Mouse (Mus musculus): ENCODE measurements around the gene Zfp821.

The Zfp821 gene

GRCm38 (mm10) chr8:109705320-109706075, at the start of gene Zfp821:
TSS of gene Zfp821 (plus strand) at chr8:109705546.
- peak; percentile 96 for DNase-seq (ENCODE audit: low spot score in 2 of 2)

- peak; percentile 43 to 49 for DNase-seq (ENCODE audit: low spot score in 2 of 2)
Observed at GRCm38 (mm10) chr8:109656860-109657259, 48.5 kb upstream of the Zfp821 start.

DNA sequence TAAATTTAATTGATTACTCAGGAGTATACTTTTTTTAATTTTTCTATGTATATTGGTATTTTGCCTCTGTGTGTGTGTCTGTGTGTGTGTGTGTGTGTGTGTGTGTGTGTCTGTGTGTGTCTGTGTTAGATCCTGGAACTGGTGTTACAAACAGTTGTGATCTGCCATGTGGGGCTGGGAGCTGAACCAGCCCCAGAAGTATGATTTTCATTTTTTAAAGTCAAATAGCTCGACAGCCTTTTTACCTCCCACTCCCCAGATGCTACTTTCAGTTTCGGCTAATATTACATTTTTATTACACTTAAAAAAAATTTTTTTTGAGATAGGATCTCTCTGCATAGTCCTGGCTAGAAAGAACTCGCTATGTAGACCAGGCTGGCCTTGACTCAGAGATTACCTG, 43.0 kb upstream of the Zfp821 start:
- DNase-seq (ENCODE audit: low spot score in 2 of 2), result no peak

- DNase-seq (ENCODE audit: low spot score in 2 of 2), result no peak
Observed at GRCm38 (mm10) chr8:109666616-109667015, 38.7 kb upstream of the Zfp821 start.

DNA sequence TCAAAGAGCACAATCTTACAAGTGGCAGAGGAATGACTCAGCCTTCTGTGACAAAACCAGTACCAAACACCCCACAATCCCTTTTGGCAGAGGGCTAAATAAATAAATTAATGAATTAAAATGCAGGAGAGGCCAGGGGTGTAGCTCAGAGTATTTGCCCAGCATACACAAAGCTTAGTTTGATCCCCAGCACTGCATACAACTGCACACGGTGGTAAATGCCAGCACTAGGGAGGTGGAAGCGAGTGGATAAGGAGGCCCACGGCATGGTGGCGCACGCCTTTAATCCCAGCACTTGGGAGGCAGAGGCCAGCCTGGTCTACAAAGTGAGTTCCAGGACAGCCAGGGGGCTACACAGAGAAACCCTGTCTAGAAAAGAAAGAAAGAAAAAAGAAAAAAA, 32.7 kb upstream of the Zfp821 start:
- DNase-seq (ENCODE audit: low spot score in 2 of 2), result no peak

DNA sequence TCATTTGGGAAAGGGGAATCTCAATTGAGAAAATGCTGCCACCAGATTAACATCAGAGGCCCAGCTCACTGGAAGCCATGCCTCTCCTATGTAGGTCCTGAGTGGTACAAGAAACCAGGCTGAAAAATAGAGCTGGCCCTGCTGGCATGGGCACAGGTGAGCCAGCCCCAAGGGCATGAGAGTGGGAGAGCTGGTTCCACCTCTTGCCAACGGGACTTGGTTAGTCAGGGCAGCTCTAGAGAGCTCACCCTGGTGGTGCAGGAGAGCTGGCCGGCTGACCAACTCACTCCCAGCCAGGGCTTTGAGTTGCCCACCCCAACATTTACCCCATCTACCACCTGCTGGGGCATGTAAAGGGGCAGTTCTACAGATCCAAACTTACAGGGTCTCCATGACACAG, 31.8 kb upstream of the Zfp821 start:
- DNase-seq (ENCODE audit: low spot score in 2 of 2), result no peak

DNA sequence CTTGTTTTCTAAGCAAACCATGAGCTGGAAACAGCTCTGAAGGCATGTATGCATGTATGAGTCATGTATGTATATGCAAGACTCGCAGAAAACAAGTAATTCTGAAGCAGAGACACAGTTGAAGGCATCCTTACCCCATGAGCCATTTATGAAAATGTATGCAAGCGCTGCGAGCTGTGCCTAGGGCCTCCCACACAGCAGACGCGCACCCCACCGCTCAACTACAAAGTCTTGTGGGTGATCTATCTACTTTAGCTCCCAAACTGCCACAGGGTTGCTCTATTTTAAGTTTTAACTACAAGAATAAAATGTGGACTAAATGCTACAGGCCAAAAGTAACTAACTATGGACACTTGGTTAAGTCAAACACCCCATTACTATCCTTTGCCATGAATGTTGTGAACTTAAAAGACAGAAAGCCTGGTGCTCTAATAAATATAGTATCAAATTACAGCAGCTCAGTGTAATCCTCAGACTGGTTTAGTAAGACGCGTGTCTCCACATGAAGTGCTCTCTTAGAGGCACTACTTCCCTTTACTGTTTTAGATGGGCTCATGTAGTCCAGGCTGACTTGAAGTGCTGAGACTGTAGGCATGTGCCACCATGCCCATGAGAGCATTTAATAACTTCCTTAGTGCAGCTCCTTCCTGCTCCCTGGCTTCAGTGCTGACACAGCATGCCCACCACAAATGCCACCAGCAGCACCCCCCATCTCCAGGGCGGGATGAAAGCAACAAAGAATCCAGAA, 29.3 kb upstream of the Zfp821 start:
- DNase-seq (ENCODE audit: low spot score in 2 of 2), result peak; percentile 63 to 64

- DNase-seq (ENCODE audit: low spot score in 2 of 2), result no peak
Observed at GRCm38 (mm10) chr8:109681535-109681934, 23.8 kb upstream of the Zfp821 start.

DNA sequence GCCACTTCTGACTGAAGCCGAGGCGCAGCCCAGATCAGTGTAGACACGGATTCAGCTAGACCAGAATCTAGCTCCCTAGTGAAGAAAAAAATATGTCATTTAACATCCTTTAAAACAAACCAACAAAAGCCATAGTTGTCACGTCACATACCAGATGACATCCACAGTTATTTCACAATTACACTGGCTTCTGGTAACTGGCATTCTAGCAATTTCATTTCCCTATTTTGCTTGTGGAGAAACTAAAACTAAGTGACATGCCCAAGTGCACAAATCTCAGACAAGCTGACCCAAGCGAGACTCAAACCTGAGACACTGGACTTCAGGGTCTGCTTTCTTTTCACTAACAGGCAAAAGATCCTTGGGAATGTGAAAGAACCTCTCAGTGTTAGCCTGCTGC, 23.2 kb upstream of the Zfp821 start:
- no peak for DNase-seq (ENCODE audit: low spot score in 2 of 2)

DNA sequence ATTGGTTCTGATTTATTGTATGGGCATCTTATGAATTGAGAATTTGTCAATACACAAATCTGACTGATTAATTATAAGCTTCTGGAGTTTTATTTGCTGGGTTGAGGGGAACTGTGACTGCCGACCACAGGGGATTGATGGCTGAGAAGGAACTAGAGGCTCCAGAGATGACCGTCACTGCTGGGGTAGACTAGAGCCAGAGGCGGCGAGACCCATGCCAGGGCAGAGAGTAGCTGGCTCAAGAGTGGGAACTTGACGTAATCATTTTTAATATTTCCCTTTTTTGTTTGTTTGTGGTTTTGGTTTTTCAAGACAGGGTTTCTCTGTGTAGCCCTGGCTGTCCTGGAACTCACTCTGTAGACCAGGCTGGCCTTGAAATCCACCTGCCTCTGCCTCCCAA, 18.1 kb upstream of the Zfp821 start:
- no peak for DNase-seq (ENCODE audit: low spot score in 2 of 2)

DNA sequence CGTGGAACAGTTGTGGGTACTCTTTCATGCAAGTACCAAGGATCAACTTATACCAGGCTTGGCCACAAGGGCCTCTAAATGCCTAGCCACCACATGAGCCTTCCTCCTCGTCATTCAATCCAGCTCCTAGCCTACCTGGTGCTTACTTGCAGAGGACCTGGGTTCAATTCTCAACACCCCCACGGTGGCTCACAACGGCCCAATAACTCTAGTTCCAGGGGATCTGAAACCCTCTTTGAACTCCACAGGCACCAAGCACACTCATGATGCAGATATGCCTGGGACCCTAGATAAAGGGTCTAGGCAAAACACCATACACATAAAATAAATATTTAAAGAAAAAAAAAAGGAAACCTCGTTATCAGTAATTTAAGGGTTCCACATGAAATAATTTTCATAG, 13.6 kb upstream of the Zfp821 start:
- DNase-seq (ENCODE audit: low spot score in 2 of 2), result no peak

DNA sequence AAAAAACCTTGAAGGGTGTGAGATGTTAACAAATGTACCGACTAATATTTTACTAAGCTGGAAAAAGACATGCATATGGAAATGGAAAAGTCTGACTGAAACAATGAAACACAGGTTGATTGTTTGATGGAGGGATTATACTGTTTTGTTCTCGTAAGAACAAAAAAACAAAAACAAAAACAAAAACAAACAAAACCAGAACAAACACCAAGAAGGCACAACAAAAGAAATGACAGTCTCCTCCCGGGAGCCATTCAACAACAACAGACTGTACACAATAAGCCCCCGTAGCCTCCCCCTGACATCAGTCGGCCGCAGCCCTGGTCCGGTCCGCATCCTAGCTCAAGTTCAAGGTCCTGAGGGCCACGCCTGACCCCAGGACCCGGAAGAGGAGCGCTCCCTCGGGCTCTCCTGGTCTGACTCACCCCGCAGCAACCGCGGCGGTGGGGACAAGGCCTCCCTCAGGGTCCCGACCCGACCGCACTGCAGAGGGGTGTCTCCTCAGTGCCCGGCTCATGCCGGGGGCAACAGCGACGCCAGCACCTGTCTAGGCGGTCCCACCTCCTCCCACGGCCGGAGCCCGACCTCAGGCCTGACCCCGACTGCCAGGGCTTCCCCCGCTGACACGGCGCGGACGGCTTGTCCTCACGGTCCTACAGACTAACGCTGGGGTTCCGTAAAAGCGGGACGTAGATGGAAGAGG, 12.8 kb upstream of the Zfp821 start:
- no peak for DNase-seq (ENCODE audit: low spot score in 2 of 2)

GRCm38 (mm10) chr8:109693146-109693900, 12.0 kb upstream of the Zfp821 start, which contains the start of gene Ist1:
TSS of gene Ist1 (minus strand) at chr8:109693260.
- peak; percentile 99 for DNase-seq (ENCODE audit: low spot score in 2 of 2)

GRCm38 (mm10) chr8:109694154-109694553, 11.2 kb upstream of the Zfp821 start:
- DNase-seq (ENCODE audit: low spot score in 2 of 2), result no peak

GRCm38 (mm10) chr8:109697754-109698153, 7.6 kb upstream of the Zfp821 start:
- DNase-seq (ENCODE audit: low spot score in 2 of 2), result no peak

GRCm38 (mm10) chr8:109698477-109698876, 6.9 kb upstream of the Zfp821 start:
- DNase-seq (ENCODE audit: low spot score in 2 of 2), result no peak

DNA sequence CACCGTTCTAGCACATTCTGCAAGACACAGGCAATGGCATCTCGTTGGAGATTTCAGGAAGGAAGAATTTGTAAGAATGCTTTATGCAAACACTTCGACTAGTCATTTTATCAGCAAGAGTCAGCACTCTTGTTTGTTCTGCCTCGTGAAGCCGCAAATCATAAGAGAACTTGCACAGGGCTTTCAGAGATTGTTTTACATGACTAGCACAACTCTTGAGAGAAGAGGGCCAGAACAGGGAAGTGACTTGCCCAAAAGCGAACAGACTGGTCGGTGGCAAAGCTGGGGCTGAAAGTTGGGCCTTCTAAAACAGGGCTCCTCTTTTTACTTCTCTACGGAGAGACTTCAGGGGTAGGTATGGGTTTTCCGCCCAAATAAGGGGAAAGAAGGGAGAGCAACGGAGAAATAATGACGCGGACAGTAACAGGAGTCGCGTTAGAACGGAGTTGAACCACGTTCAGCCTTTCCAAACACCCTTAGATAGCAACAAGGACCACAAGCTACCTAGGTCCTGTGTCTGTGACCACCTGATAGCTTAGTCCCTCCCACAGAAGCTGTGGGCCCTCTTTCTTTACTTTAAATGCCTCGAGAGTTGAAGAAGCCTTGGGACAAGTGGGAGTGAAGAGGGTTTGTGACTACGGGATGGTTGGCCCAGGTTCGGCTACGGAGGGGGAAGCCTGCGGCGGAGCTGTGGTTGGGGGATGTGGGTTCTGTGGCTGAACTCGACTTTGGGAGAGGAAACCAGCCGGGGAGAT, 604 bp upstream of the Zfp821 start:
- DNase-seq (ENCODE audit: low spot score in 2 of 2), result no peak

DNA sequence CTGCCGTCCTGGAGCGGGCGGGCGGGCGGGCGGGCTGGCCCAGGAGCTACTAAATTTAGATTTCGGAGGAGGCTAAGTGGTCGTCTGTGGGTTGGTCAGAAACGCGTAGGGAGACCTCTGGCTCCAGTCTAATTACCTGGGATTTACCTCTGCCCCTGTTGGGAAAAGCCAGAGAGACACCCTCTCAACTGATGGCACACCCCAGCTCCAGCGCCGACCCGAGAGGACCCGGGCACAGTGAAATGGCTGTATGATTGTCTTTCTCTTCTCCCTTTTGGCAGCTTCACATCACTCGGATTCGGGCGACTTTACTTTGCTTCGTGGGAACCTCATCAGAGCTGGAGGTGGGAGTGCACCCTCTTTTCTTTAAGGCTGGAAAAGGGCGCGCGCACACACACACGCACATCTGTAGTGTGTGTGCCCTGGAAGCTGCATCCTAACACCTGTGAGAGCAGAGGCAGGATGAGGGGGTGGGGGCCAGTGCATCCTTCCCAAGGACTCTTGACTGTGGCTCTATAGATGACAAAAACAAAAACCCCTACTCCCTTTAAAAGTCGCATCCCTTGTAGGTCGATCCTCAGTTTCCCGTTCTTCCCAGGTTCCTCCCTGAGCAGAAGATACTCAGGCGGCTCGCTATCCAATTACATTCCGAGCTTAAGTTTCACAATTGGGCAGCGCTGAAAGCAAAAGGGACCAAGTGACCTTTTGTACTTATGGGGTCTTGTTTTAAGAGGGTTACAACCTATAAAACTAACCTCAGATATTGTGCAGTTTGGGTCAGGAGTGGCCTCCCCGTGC, 929 bp downstream of the Zfp821 start:
- DNase-seq (ENCODE audit: low spot score in 2 of 2), result peak; percentile 37 to 54

DNA sequence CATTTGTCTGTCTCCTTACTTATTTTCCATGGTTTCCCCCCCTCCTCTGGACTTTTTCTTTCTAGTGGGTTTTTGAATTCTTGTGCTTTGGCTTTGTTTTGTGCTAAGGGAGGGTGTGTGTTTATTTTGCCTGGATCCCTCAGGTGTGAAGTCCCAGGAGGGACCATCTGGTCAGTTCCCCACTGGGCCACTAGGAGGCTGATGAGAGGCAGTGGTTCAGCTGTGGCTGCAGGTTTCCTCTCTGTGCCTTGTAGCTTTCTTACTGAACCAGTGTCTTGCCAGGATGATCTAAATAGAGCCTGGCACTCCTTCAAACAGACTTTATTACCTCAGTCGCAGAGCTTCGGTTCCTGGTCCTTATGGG, 1.5 kb downstream of the Zfp821 start:
- peak; percentile 75 to 82 for DNase-seq (ENCODE audit: low spot score in 2 of 2)

DNA sequence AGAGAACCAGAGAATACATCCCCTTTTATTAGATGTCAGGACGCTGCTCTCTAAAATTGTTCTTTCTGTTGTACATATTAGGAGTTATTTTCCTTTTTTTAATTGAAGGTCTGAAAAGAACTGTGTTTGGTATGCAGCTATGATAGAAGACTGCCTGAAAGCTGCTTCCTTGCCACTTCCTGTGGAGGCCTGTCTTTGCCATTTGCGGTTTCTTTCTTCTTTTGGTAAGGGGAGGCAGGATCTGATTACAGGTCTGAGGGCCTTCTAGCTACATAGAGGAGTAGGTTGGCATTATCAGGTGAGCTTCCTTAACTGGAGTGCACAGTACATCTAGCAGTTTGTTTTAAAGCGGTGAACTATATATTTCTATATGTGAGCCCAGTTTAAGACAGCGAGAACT, 2.6 kb downstream of the Zfp821 start:
- no peak for DNase-seq (ENCODE audit: low spot score in 2 of 2)

Data from right cerebral cortex, postnatal 10 days (tissue).